In genomic region chr4:118527335-118527681, GRCm38 (mm10) we compare ENCODE assay signal across 13 mouse cellular contexts. TPM values are rescaled to one million over a fixed set of nuclear protein-coding genes. Genes with fewer than 3 reads are reported as not detected.
DNase-seq lines count a peak whose midpoint lies in the region; ATAC-seq lines count a peak whose summit lies in the region.
"Had no signal": no experiment of that assay in that cellular context is flagged by ENCODE, and none has a peak within 500 bp of the region (broad histone marks: within the 10 kb centered on the region; RNA-seq: fewer than 3 reads in every experiment).

No protein-coding gene starts in this region.

- peaks cover 29% of the 10 kb centered on the region for H3K4me1 ChIP-seq in forebrain, embryonic 10.5 days
- H3K4me1 ChIP-seq in forebrain, embryonic 11.5 days (replicated peaks; ENCODE audit: control insufficient read depth, insufficient read depth, low read length) = no peaks in the 10 kb centered on the region; the same call in 1 of the 2 replicates
- H3K4me1 ChIP-seq in lung, embryonic 15.5 days = peaks cover 9% of the 10 kb centered on the region; the same call in 1 of the 2 replicates
- H3K4me1 ChIP-seq in intestine, embryonic 16.5 days (ENCODE audit: control insufficient read depth, insufficient read depth, low read length) = peaks cover 12% of the 10 kb centered on the region
- no peaks in the 10 kb centered on the region for H3K4me1 ChIP-seq in stomach, embryonic 14.5 days (ENCODE audit: control insufficient read depth, insufficient read depth, low read length)
- H3K4me1 ChIP-seq: heart, embryonic 12.5 days; hindbrain, embryonic 15.5 days had no signal

- no peak overlapping the region for H3K4me3 ChIP-seq in forebrain, embryonic 10.5 days
- no peak overlapping the region for H3K4me3 ChIP-seq in forebrain, embryonic 11.5 days (ENCODE audit: low read depth, low read length)
- H3K4me3 ChIP-seq in lung, embryonic 15.5 days = peak overlapping the region; percentile 40
- H3K4me3 ChIP-seq in intestine, embryonic 16.5 days (ENCODE audit: low read length) = peak overlapping the region; percentile 51
- H3K4me3 ChIP-seq in stomach, embryonic 14.5 days (ENCODE audit: low read depth, low read length) = peak overlapping the region; percentile 16
- H3K4me3 ChIP-seq: gastrocnemius, adult 2 months; heart, embryonic 12.5 days; hindbrain, embryonic 15.5 days had no signal

- no peak for DNase-seq in forebrain, embryonic 10.5 days (ENCODE audit: extremely low spot score, low spot score)
- no peak for DNase-seq in forebrain, embryonic 11.5 days (ENCODE audit: low spot score)
- DNase-seq in lung, postnatal 4 days = no peak
- DNase-seq in embryo, embryonic 11 days = no peak
- no peak for DNase-seq in yolk sac, embryonic 10.5 days (ENCODE audit: low spot score)
- DNase-seq: cerebellum, postnatal 25 days; gastrocnemius, adult 2 months; spleen, adult 18-20 months had no signal

- WGBS in forebrain, embryonic 10.5 days = 42% methylated on average over 5 of the region's 5 CpGs
- 39% methylated on average over 5 of the region's 5 CpGs for WGBS in forebrain, embryonic 11.5 days
- 45% methylated on average over 5 of the region's 5 CpGs for WGBS in lung, embryonic 15.5 days
- 37% methylated on average over 5 of the region's 5 CpGs for WGBS in intestine, embryonic 16.5 days
- 38% methylated on average over 5 of the region's 5 CpGs for WGBS in stomach, embryonic 14.5 days

- no peak overlapping the region for H3K9ac ChIP-seq in forebrain, embryonic 11.5 days (ENCODE audit: low read length)
- peak overlapping the region; percentile 36 for H3K9ac ChIP-seq in lung, embryonic 15.5 days
- H3K9ac ChIP-seq in intestine, embryonic 16.5 days (ENCODE audit: low read depth, low read length) = peak overlapping the region; percentile 70
- H3K9ac ChIP-seq in stomach, embryonic 14.5 days (replicated peaks; ENCODE audit: low read depth, low read length) = no peak overlapping the region
- H3K9ac ChIP-seq: heart, embryonic 12.5 days; hindbrain, embryonic 15.5 days had no signal

- H3K36me3 ChIP-seq in forebrain, embryonic 10.5 days (replicated peaks) = no peaks in the 10 kb centered on the region
- no peaks in the 10 kb centered on the region for H3K36me3 ChIP-seq in forebrain, embryonic 11.5 days (ENCODE audit: control insufficient read depth, insufficient read depth, low read length)
- no peaks in the 10 kb centered on the region for H3K36me3 ChIP-seq in lung, embryonic 15.5 days
- no peaks in the 10 kb centered on the region for H3K36me3 ChIP-seq in intestine, embryonic 16.5 days (ENCODE audit: control insufficient read depth, insufficient read depth, low read length)
- H3K36me3 ChIP-seq in stomach, embryonic 14.5 days (ENCODE audit: control insufficient read depth, insufficient read depth, low read length) = no peaks in the 10 kb centered on the region
- H3K36me3 ChIP-seq: heart, embryonic 12.5 days; hindbrain, embryonic 15.5 days had no signal

- no peaks in the 10 kb centered on the region for H3K9me3 ChIP-seq in forebrain, embryonic 10.5 days
- H3K9me3 ChIP-seq in forebrain, embryonic 11.5 days (ENCODE audit: control insufficient read depth, low read length) = no peaks in the 10 kb centered on the region
- H3K9me3 ChIP-seq in lung, embryonic 15.5 days = no peaks in the 10 kb centered on the region
- H3K9me3 ChIP-seq in intestine, embryonic 16.5 days (ENCODE audit: control insufficient read depth, low read length) = no peaks in the 10 kb centered on the region
- H3K9me3 ChIP-seq in stomach, embryonic 14.5 days (ENCODE audit: control insufficient read depth, low read depth, low read length) = no peaks in the 10 kb centered on the region
- H3K9me3 ChIP-seq: heart, embryonic 12.5 days; hindbrain, embryonic 15.5 days had no signal

- no peaks in the 10 kb centered on the region for H3K27me3 ChIP-seq in forebrain, embryonic 10.5 days (ENCODE audit: poor library complexity, severe bottlenecking)
- no peaks in the 10 kb centered on the region for H3K27me3 ChIP-seq in forebrain, embryonic 11.5 days (ENCODE audit: control insufficient read depth, insufficient read depth, low read length)
- no peaks in the 10 kb centered on the region for H3K27me3 ChIP-seq in lung, embryonic 15.5 days
- no peaks in the 10 kb centered on the region for H3K27me3 ChIP-seq in intestine, embryonic 16.5 days (replicated peaks; ENCODE audit: control insufficient read depth, insufficient read depth, low read length)
- H3K27me3 ChIP-seq in stomach, embryonic 14.5 days (ENCODE audit: control insufficient read depth, insufficient read depth, low read length) = no peaks in the 10 kb centered on the region
- H3K27me3 ChIP-seq: hindbrain, embryonic 15.5 days had no signal

- no peak overlapping the region for H3K4me2 ChIP-seq in forebrain, embryonic 11.5 days (ENCODE audit: low read depth, low read length, severe bottlenecking)
- H3K4me2 ChIP-seq in lung, embryonic 15.5 days = peak overlapping the region; percentile 51
- peak overlapping the region; percentile 60 for H3K4me2 ChIP-seq in intestine, embryonic 16.5 days (ENCODE audit: low read depth, low read length)
- H3K4me2 ChIP-seq in stomach, embryonic 14.5 days (replicated peaks; ENCODE audit: low read depth, low read length) = peak overlapping the region; percentile 33
- H3K4me2 ChIP-seq: heart, embryonic 12.5 days; hindbrain, embryonic 15.5 days had no signal

- 0 out of 2 replicates have a peak overlapping the region, but pooled peaks have one; percentile 15 for H3K27ac ChIP-seq in forebrain, embryonic 10.5 days
- H3K27ac ChIP-seq in forebrain, embryonic 11.5 days (ENCODE audit: low read depth, low read length) = no peak overlapping the region
- H3K27ac ChIP-seq in lung, embryonic 15.5 days = 0 out of 2 replicates have a peak overlapping the region, but pooled peaks have one; percentile 19
- peak overlapping the region; percentile 94 for H3K27ac ChIP-seq in intestine, embryonic 16.5 days (ENCODE audit: low read length)
- peak overlapping the region; percentile 67; the same call in 1 of the 2 replicates for H3K27ac ChIP-seq in stomach, embryonic 14.5 days (ENCODE audit: low read length)
- H3K27ac ChIP-seq: gastrocnemius, adult 2 months; hindbrain, embryonic 15.5 days had no signal

- no peak for ATAC-seq in forebrain, embryonic 11.5 days (replicated peaks; ENCODE audit: low FRiP score)
- ATAC-seq in lung, embryonic 15.5 days (ENCODE audit: borderline replicate concordance, extremely low read depth, low FRiP score, low TSS enrichment) = no peak
- peak; percentile 43 for ATAC-seq in intestine, embryonic 16.5 days
- ATAC-seq in stomach, embryonic 14.5 days (ENCODE audit: insufficient number of reproducible peaks, insufficient read depth, low FRiP score, low read depth) = no peak

RNA-seq across cellular contexts. Expression of gene 2610528J11Rik, which starts 0.5 kb away (rescaled TPM):
- 1.1 and 2.1 TPM in 2 replicates for polyA plus RNA-seq in forebrain, embryonic 10.5 days (2016; fragmentation: Nextera tagmentation; extraction: Ambion mirVana)
- polyA plus RNA-seq in forebrain, embryonic 11.5 days (2014; fragmentation: Nextera tagmentation; extraction: Ambion mirVana) = 0.48 and 0.71 TPM in 2 replicates
- 12.9 and 13.1 TPM in 2 replicates for polyA plus RNA-seq in lung, embryonic 15.5 days (2015; fragmentation: Nextera tagmentation; extraction: Ambion mirVana)
- 104 and 121 TPM in 2 replicates for polyA plus RNA-seq in intestine, embryonic 16.5 days (2015; fragmentation: Nextera tagmentation; extraction: Ambion mirVana)
- 17.9 and 18.3 TPM in 2 replicates for polyA plus RNA-seq in stomach, embryonic 14.5 days (2014; fragmentation: Nextera tagmentation; extraction: Ambion mirVana)
- polyA plus RNA-seq: hindbrain, embryonic 15.5 days had no signal

RNA-seq across cellular contexts. Expression of gene Tmem125, which starts 16.5 kb away (rescaled TPM):
- 0.68 and 0.76 TPM in 2 replicates for polyA plus RNA-seq in forebrain, embryonic 10.5 days (2016; fragmentation: Nextera tagmentation; extraction: Ambion mirVana)
- 0.25 and 0.32 TPM in 2 replicates for polyA plus RNA-seq in forebrain, embryonic 11.5 days (2014; fragmentation: Nextera tagmentation; extraction: Ambion mirVana)
- 5.8 and 6.3 TPM in 2 replicates for polyA plus RNA-seq in lung, embryonic 15.5 days (2015; fragmentation: Nextera tagmentation; extraction: Ambion mirVana)
- 20.0 and 20.1 TPM in 2 replicates for polyA plus RNA-seq in intestine, embryonic 16.5 days (2015; fragmentation: Nextera tagmentation; extraction: Ambion mirVana)
- polyA plus RNA-seq in stomach, embryonic 14.5 days (2014; fragmentation: Nextera tagmentation; extraction: Ambion mirVana) = 5.0 and 6.5 TPM in 2 replicates

RNA-seq across cellular contexts. Expression of gene Tie1, which starts 37.4 kb away (rescaled TPM):
- polyA plus RNA-seq in forebrain, embryonic 10.5 days (2016; fragmentation: Nextera tagmentation; extraction: Ambion mirVana) = 12.8 and 13.6 TPM in 2 replicates
- polyA plus RNA-seq in forebrain, embryonic 11.5 days (2014; fragmentation: Nextera tagmentation; extraction: Ambion mirVana) = 13.6 and 14.5 TPM in 2 replicates
- polyA plus RNA-seq in lung, embryonic 15.5 days (2015; fragmentation: Nextera tagmentation; extraction: Ambion mirVana) = 85.6 and 86.1 TPM in 2 replicates
- polyA plus RNA-seq in intestine, embryonic 16.5 days (2015; fragmentation: Nextera tagmentation; extraction: Ambion mirVana) = 21.3 and 21.8 TPM in 2 replicates
- polyA plus RNA-seq in stomach, embryonic 14.5 days (2014; fragmentation: Nextera tagmentation; extraction: Ambion mirVana) = 16.4 and 18.5 TPM in 2 replicates

Comparison
In these comparisons a context has a peak if more than half of its experiments do, and no peak if none do; other contexts are left out.
1. H3K4me3 ChIP-seq: peak in lung, embryonic 15.5 days (single experiment), intestine, embryonic 16.5 days (single experiment) and stomach, embryonic 14.5 days (single experiment); none in forebrain, embryonic 10.5 days (single experiment) and forebrain, embryonic 11.5 days (single experiment).
2. H3K9ac ChIP-seq: peak in lung, embryonic 15.5 days (single experiment) and intestine, embryonic 16.5 days (single experiment); none in forebrain, embryonic 11.5 days (single experiment) and stomach, embryonic 14.5 days (single experiment).